Mouse (Mus musculus) granulocyte monocyte progenitor cell, adult 5-6 weeks (primary cell): Measurements from ENCODE around the gene Socs4. TPM values are rescaled to one million over a fixed set of nuclear protein-coding genes. Genes with fewer than 3 reads are reported as not detected.

Experiments used
- ATAC-seq: replicated peaks from 2 replicates; pipeline ENCODE4 v1.8.0; 2016; ENCODE audit warnings: mild to moderate bottlenecking, moderate TSS enrichment, inconsistent platforms; ENCODE audit not compliant: poor library complexity, severe bottlenecking
- total RNA-seq, 2 experiments: library from RNA; stranded (forward) in 1 of 2; stranded (reverse) in 1 of 2; fragments of 200-712, 200-1000 nt in 1 of 2; fragments of >200 nt in 1 of 2; fragmentation: Nextera tagmentation in 1 of 2; gene quantifications; 2 replicates each; pipeline ENCODE4 v1.2.3; 2014 to 2017

Socs4 gene
- total RNA-seq (2014; fragmentation: Nextera tagmentation): 18.5 and 21.7 TPM in 2 replicates
- 30.5 and 32.7 TPM in 2 replicates for total RNA-seq (2017)

GRCm38 (mm10) chr14:47276637-47277393 lies at the start of gene Socs4, which contains the start of gene Wdhd1:
Gene Socs4, plus strand, starts transcription at chr14:47276931.
Gene Wdhd1, minus strand, starts transcription at chr14:47276857.
- ATAC-seq: peak; percentile 85

- ATAC-seq: no peak
Measured at GRCm38 (mm10) chr14:47229796-47230376, 46.8 kb upstream of the Socs4 start.

GRCm38 (mm10) chr14:47233602-47234001 lies 43.1 kb upstream of the Socs4 start:
- no peak for ATAC-seq

GRCm38 (mm10) chr14:47234032-47234431 lies 42.7 kb upstream of the Socs4 start:
- no peak for ATAC-seq

GRCm38 (mm10) chr14:47234526-47235250 lies 42.0 kb upstream of the Socs4 start:
- no peak for ATAC-seq

- no peak for ATAC-seq
Measured at GRCm38 (mm10) chr14:47236491-47236890, 40.2 kb upstream of the Socs4 start.

- no peak for ATAC-seq
Measured at GRCm38 (mm10) chr14:47237286-47237685, 39.4 kb upstream of the Socs4 start.

- ATAC-seq: no peak
Measured at GRCm38 (mm10) chr14:47240600-47240999, 36.1 kb upstream of the Socs4 start.

- no peak for ATAC-seq
Measured at GRCm38 (mm10) chr14:47241046-47241445, 35.7 kb upstream of the Socs4 start.

- ATAC-seq: no peak
Measured at GRCm38 (mm10) chr14:47242753-47243152, 34.0 kb upstream of the Socs4 start.

GRCm38 (mm10) chr14:47249839-47250238 lies 26.9 kb upstream of the Socs4 start:
- no peak for ATAC-seq

- ATAC-seq: no peak
Measured at GRCm38 (mm10) chr14:47264866-47265265, 11.9 kb upstream of the Socs4 start.

- no peak for ATAC-seq
Measured at GRCm38 (mm10) chr14:47265829-47266228, 10.9 kb upstream of the Socs4 start.

GRCm38 (mm10) chr14:47269056-47269455 lies 7.7 kb upstream of the Socs4 start:
- ATAC-seq: no peak

- ATAC-seq: no peak
Measured at GRCm38 (mm10) chr14:47269706-47270105, 7.0 kb upstream of the Socs4 start.

GRCm38 (mm10) chr14:47273751-47274150 lies 3.0 kb upstream of the Socs4 start:
- no peak for ATAC-seq

GRCm38 (mm10) chr14:47275417-47275816 lies 1.3 kb upstream of the Socs4 start:
- ATAC-seq: no peak

- ATAC-seq: peak; percentile 70
Measured at GRCm38 (mm10) chr14:47276036-47276603, 611 bp upstream of the Socs4 start.

GRCm38 (mm10) chr14:47279058-47279457 lies 2.3 kb downstream of the Socs4 start:
- ATAC-seq: no peak

- ATAC-seq: no peak
Measured at GRCm38 (mm10) chr14:47281535-47281934, 4.8 kb downstream of the Socs4 start.

- ATAC-seq: no peak
Measured at GRCm38 (mm10) chr14:47283568-47283967, 6.8 kb downstream of the Socs4 start.
